Mouse (Mus musculus): ENCODE measurements around the gene Emx1. TPM values are rescaled to one million over a fixed set of nuclear protein-coding genes. Genes with fewer than 3 reads are reported as not detected.

Gene Emx1
- polyA plus RNA-seq, 2 experiments: 0.63 TPM; not detected in 1

DNA sequence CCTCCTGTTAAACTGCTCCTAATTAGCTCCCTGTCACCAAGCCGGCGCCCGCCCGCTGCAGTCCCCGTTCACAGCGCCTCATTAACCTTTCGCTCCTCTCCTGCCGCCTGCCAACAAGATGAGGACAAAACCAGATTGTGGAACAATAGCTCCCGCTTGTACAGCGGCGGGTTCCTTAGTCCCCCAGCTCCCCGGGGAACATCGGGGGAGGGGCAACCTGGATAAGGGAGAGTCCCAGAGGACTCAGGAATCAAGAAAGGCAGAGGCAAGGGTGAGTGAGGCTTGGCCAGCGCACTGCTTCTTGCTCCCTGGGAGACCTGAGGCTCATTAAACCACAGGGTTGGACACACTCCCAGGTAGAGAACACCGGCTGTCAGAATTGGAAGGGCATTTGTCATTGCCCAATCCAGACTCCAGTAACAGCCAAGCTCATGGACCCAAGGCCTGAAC is 37.2 kb downstream of the Emx1 start:
- Histone ChIP-seq H3K9me3 (ENCODE audit: control insufficient read depth, low read length) (no peaks in the 10 kb centered on the region), H3K27me3 (ENCODE audit: control insufficient read depth, insufficient read depth, low read length) (no peaks in the 10 kb centered on the region), H3K9ac (ENCODE audit: low read depth, low read length, severe bottlenecking) (no peak overlapping the region), H3K4me3 (replicated peaks; ENCODE audit: low read length) (no peak overlapping the region), H3K4me1 (ENCODE audit: control insufficient read depth, insufficient read depth, low read length) (peaks cover 7% of the 10 kb centered on the region; the same call in 1 of the 2 replicates), H3K4me2 (replicated peaks; ENCODE audit: low read depth, low read length, severe bottlenecking) (no peak overlapping the region), H3K36me3 (ENCODE audit: control insufficient read depth, insufficient read depth, low read length) (no peaks in the 10 kb centered on the region), H3K27ac (replicated peaks; ENCODE audit: low read depth, low read length) (no peak overlapping the region)
- DNase-seq (ENCODE audit: low spot score) (no peak), ATAC-seq (ENCODE audit: low FRiP score, low read depth) (no peak)
- WGBS: 54% methylated on average over 15 of the region's 15 CpGs
- TF ChIP-seq POLR2A (IDR thresholded peaks at IDR 0.05; ENCODE audit: borderline replicate concordance, extremely low read depth, insufficient read depth, insufficient read length): no peak

DNA sequence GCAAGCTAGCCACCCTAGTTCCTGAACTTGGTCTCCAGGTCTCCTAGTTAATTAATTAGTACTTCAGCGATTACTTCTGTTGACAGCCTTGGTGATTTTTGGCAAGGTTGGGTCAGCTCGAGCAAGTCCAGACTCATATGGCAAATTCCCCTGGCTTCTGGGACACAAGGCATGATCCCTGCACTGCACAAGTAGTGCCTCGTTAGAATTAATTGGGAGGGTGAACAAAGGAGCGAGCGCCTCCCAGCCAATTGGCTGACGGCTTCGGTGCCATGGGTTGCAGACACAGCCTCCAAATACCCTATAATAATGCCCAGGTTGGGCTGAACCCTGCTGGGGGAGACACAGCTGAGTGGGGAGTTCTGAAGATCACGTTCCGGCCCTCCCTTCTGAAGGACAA is 39.3 kb downstream of the Emx1 start:
- H3K27me3 ChIP-seq (ENCODE audit: control insufficient read depth, insufficient read depth, low read length): no peaks in the 10 kb centered on the region
- DNase-seq (ENCODE audit: low spot score) (no peak), ATAC-seq (ENCODE audit: low FRiP score, low read depth) (no peak)
- no peaks in the 10 kb centered on the region for H3K36me3 ChIP-seq (ENCODE audit: control insufficient read depth, insufficient read depth, low read length)
- no peak overlapping the region for H3K9ac ChIP-seq (ENCODE audit: low read depth, low read length, severe bottlenecking)
- no peak for TF ChIP-seq POLR2A (IDR thresholded peaks at IDR 0.05; ENCODE audit: borderline replicate concordance, extremely low read depth, insufficient read depth, insufficient read length)
- 53% methylated on average over 9 of the region's 9 CpGs for WGBS
- no peak overlapping the region for H3K27ac ChIP-seq (replicated peaks; ENCODE audit: low read depth, low read length)
- no peak overlapping the region for H3K4me3 ChIP-seq (replicated peaks; ENCODE audit: low read length)
- H3K4me2 ChIP-seq (replicated peaks; ENCODE audit: low read depth, low read length, severe bottlenecking): no peak overlapping the region
- H3K4me1 ChIP-seq (ENCODE audit: control insufficient read depth, insufficient read depth, low read length): no peaks in the 10 kb centered on the region
- no peaks in the 10 kb centered on the region for H3K9me3 ChIP-seq (ENCODE audit: control insufficient read depth, low read length)

DNA sequence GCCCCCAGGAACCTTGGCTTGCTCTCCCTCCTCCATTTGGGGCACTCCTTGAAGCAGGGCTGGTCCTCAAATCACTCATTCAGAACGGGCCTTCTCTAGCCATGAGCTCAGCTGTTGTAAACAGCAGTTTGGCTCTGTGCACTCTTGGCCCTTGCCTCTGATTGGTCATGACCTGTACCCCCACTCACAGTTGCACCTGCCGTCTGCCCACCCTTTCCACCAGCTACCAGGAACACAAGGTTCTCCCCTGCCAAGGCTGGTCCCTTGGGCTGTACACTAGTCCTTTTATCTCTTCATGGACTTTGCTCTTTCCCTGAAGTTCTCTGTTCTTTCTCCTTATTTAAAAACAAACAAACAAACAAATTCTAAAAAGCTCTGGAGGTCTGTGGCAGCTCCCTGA is 40.3 kb downstream of the Emx1 start:
- 67% methylated on average over 2 of the region's 2 CpGs for WGBS

DNA sequence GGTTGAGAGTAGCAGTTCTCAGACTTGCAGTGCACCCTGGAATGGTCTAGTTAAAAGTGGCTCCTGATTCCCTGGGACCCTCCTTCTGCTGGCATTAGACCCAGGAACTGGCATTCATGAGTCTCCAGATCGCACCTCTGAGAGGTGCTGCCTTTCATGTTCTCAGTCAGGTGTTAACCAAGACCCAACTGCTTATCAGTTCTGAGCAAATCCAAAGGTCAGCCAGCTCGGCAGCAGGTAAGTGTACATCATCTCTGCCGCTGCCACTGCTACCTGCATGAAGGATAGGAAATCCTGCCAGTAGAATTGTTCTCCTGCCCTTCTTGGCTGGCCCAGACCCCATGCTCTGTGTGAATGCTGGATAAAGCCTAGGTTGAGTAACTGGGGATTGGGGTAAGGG is 43.5 kb downstream of the Emx1 start:
- WGBS: 69% methylated on average over 3 of the region's 3 CpGs
- Histone ChIP-seq H3K9ac (ENCODE audit: low read depth, low read length, severe bottlenecking) (no peak overlapping the region), H3K4me1 (ENCODE audit: control insufficient read depth, insufficient read depth, low read length) (peaks cover 13% of the 10 kb centered on the region; the same call in 1 of the 2 replicates), H3K9me3 (ENCODE audit: control insufficient read depth, low read length) (no peaks in the 10 kb centered on the region), H3K27ac (replicated peaks; ENCODE audit: low read depth, low read length) (no peak overlapping the region), H3K36me3 (ENCODE audit: control insufficient read depth, insufficient read depth, low read length) (no peaks in the 10 kb centered on the region), H3K27me3 (ENCODE audit: control insufficient read depth, insufficient read depth, low read length) (no peaks in the 10 kb centered on the region), H3K4me2 (replicated peaks; ENCODE audit: low read depth, low read length, severe bottlenecking) (no peak overlapping the region), H3K4me3 (replicated peaks; ENCODE audit: low read length) (no peak overlapping the region)
- ATAC-seq (ENCODE audit: low FRiP score, low read depth) (no peak), DNase-seq (ENCODE audit: low spot score) (no peak)
- TF ChIP-seq POLR2A (IDR thresholded peaks at IDR 0.05; ENCODE audit: borderline replicate concordance, extremely low read depth, insufficient read depth, insufficient read length): no peak

More for the DNA sequence above, 40.3 kb downstream of the Emx1 start:
- H3K27me3 ChIP-seq (ENCODE audit: control insufficient read depth, insufficient read depth, low read length): no peaks in the 10 kb centered on the region
- H3K36me3 ChIP-seq (ENCODE audit: control insufficient read depth, insufficient read depth, low read length): no peaks in the 10 kb centered on the region
- no peak overlapping the region for H3K4me3 ChIP-seq (replicated peaks; ENCODE audit: low read length)
- no peak for DNase-seq (ENCODE audit: low spot score)
- H3K9ac ChIP-seq (ENCODE audit: low read depth, low read length, severe bottlenecking): no peak overlapping the region
- no peak for TF ChIP-seq POLR2A (IDR thresholded peaks at IDR 0.05; ENCODE audit: borderline replicate concordance, extremely low read depth, insufficient read depth, insufficient read length)
- H3K4me1 ChIP-seq (ENCODE audit: control insufficient read depth, insufficient read depth, low read length): peaks cover 4% of the 10 kb centered on the region; the same call in 1 of the 2 replicates
- H3K4me2 ChIP-seq (replicated peaks; ENCODE audit: low read depth, low read length, severe bottlenecking): no peak overlapping the region
- no peak for ATAC-seq (ENCODE audit: low FRiP score, low read depth)
- H3K27ac ChIP-seq (replicated peaks; ENCODE audit: low read depth, low read length): no peak overlapping the region
- H3K9me3 ChIP-seq (ENCODE audit: control insufficient read depth, low read length): no peaks in the 10 kb centered on the region

DNA sequence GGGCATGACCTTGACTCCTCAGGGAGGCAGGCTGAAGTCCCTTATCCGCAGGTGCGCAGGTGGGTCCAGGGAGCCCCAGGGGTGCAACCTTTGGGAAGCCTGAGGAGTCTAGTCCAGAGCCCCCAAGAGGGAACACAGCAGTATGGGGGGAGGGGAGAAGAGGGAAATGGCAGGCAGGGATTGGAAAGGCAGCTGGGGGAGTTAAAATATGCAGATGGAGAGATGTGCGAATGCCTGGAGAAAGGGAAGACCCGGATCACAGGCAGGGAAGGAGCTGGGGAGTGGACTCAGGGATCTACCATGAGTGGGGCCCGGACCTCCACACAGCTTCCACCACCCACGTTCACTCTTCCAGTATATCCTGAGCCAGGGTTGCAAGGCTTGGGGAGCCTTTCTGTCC is 44.2 kb downstream of the Emx1 start:
- 28% methylated on average over 6 of the region's 6 CpGs for WGBS
- H3K27ac ChIP-seq (replicated peaks; ENCODE audit: low read depth, low read length): no peak overlapping the region
- no peak overlapping the region for H3K9ac ChIP-seq (ENCODE audit: low read depth, low read length, severe bottlenecking)
- H3K36me3 ChIP-seq (ENCODE audit: control insufficient read depth, insufficient read depth, low read length): no peaks in the 10 kb centered on the region
- H3K9me3 ChIP-seq (ENCODE audit: control insufficient read depth, low read length): no peaks in the 10 kb centered on the region
- DNase-seq (ENCODE audit: low spot score): no peak
- no peaks in the 10 kb centered on the region for H3K27me3 ChIP-seq (ENCODE audit: control insufficient read depth, insufficient read depth, low read length)
- no peak for ATAC-seq (ENCODE audit: low FRiP score, low read depth)
- H3K4me1 ChIP-seq (ENCODE audit: control insufficient read depth, insufficient read depth, low read length): peaks cover 13% of the 10 kb centered on the region; the same call in 1 of the 2 replicates
- TF ChIP-seq POLR2A (IDR thresholded peaks at IDR 0.05; ENCODE audit: borderline replicate concordance, extremely low read depth, insufficient read depth, insufficient read length): no peak
- H3K4me3 ChIP-seq (replicated peaks; ENCODE audit: low read length): no peak overlapping the region
- no peak overlapping the region for H3K4me2 ChIP-seq (replicated peaks; ENCODE audit: low read depth, low read length, severe bottlenecking)

DNA sequence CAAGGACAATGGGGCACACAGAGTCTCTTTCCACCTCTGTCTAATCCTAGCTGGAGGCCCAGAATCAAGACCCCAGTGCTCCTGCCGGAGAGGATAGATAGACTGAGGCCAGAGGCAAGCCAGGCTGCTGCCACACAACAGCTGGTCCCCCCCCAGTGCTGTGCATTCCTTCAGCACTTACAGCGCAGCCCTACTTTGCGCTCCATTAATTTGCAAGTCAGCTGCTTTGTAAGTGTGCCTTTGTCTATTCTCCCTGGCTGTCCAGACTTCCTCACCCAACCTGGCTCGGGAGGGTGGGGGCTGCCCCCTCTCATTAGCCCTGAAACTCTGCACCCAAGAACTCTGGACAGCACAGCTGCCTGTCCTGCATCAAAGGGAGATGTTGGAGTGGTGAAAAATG is 44.8 kb downstream of the Emx1 start:
- H3K4me1 ChIP-seq (ENCODE audit: control insufficient read depth, insufficient read depth, low read length): peaks cover 13% of the 10 kb centered on the region; the same call in 1 of the 2 replicates

More for the DNA sequence above, 44.8 kb downstream of the Emx1 start:
- Histone ChIP-seq H3K27ac (replicated peaks; ENCODE audit: low read depth, low read length) (no peak overlapping the region), H3K9me3 (ENCODE audit: control insufficient read depth, low read length) (no peaks in the 10 kb centered on the region), H3K4me3 (replicated peaks; ENCODE audit: low read length) (no peak overlapping the region), H3K36me3 (ENCODE audit: control insufficient read depth, insufficient read depth, low read length) (no peaks in the 10 kb centered on the region), H3K4me2 (replicated peaks; ENCODE audit: low read depth, low read length, severe bottlenecking) (no peak overlapping the region), H3K9ac (ENCODE audit: low read depth, low read length, severe bottlenecking) (no peak overlapping the region), H3K27me3 (ENCODE audit: control insufficient read depth, insufficient read depth, low read length) (no peaks in the 10 kb centered on the region)
- 48% methylated on average over 4 of the region's 4 CpGs for WGBS
- DNase-seq (ENCODE audit: low spot score): no peak
- no peak for TF ChIP-seq POLR2A (IDR thresholded peaks at IDR 0.05; ENCODE audit: borderline replicate concordance, extremely low read depth, insufficient read depth, insufficient read length)
- no peak for ATAC-seq (ENCODE audit: low FRiP score, low read depth)

Measured in limb, embryonic 14.5 days (tissue).